Mouse (Mus musculus) spleen, postnatal 4 days (tissue): ENCODE results near the gene Plcb2.

Experiments
- DNase-seq, 2 experiments: peaks; one replicate each; pipeline ENCODE4 v3.0.0; 2022; ENCODE audit warnings: low spot score in 2 of 2

Plcb2 gene

DNA sequence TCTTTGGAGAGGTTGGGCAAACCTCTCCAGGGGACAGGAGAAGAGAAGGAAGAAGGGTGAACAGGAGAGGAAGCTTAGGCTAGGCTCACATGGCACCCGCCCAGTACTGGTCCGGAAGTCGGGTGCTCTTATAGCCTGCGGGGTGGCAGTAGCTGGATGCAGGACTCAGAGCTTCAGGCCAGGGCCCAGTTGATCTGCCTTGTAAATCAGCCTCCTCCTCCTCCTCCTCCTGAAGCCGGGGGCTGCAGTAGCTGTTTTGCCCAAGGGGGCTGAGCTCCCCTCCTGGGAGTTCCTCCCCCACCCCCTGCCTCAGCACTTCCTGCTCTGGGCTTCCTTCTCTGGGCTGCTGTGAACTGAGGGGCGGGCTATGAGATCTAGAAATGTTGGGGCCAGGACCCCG, at the start of gene Plcb2:
Gene Plcb2 (minus strand): TSS at position 102 of the 400 bp plus-strand sequence.
- peak; percentile 53 to 77 for DNase-seq

DNA sequence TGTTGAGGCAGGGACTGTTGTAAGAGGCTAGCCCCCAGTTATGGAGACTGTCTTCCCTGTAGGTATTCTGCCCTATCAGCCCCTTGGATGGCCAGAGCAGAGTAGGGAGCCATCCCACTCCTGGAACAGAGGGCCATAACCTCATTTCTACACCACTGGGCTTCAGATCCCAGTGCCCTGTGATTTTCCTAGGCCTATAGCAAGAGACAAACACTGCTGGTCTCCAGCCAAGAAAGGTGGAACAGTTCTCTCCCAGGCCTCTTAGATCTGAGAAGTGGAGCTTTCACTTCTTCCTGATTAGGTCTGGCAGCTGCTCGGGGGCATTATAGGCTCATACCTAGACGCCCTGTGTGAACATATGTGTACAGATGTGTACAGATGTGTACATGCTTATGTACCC, 48.1 kb upstream of the Plcb2 start:
- DNase-seq, result no peak

DNA sequence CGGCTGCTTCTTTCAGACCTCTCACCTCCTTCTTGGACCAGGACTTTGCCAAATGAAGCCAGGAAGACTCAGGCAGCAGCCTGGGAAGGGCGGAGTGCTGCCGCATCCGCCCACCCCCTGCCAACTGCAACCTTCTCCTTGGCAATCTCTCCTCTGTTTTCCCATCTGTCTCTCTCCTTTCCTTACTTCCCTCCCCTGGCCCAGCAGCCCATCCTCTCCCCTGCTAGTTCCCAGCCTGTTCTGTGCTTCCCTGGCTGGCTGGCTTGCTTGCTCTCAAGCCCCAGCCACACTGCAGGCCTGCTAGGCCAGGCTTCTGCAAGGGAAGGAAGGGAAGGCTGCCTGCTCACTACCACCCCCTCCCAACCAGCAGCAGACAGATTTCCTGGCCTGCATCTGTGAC, 47.6 kb upstream of the Plcb2 start:
- no peak for DNase-seq

DNA sequence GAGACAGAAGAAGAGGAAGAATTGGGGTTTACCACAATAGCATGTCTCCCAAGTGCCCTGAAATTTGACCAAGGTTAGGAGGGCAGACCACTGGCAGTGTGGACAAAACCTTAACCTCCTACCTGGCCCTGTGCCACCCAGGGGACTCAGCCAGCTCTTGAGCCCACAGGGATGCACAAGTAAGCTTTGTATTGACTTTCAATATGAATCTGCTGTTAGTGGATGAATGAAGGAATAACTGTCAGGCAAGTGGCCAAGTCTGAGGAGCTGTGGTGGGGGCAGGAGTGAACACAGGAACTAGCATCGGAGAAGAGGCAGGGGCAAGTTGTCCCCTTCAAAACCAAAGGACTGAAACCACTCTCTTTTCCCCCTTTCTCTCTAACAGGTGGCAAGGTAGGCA, 47.2 kb upstream of the Plcb2 start:
- DNase-seq, result no peak

DNA sequence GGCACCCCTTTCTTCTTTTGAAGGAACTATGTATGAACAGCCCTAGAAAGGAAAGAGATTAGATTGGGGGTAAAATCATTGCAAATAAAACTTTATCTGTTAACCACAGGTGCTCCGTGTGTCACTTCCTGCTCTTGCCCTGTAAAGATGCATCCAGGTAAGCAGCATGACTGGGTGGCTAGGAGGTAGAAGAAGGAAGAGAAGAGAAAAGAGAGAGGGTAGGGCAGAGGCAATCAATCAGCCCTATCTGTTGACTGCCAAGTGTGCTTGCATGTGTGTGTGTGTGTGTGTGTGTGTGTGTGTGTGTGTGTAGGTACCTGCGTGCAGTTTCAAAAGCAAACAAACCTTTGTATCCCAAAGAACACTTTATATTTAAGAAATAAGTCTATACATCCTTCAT, 46.3 kb upstream of the Plcb2 start:
- no peak for DNase-seq

DNA sequence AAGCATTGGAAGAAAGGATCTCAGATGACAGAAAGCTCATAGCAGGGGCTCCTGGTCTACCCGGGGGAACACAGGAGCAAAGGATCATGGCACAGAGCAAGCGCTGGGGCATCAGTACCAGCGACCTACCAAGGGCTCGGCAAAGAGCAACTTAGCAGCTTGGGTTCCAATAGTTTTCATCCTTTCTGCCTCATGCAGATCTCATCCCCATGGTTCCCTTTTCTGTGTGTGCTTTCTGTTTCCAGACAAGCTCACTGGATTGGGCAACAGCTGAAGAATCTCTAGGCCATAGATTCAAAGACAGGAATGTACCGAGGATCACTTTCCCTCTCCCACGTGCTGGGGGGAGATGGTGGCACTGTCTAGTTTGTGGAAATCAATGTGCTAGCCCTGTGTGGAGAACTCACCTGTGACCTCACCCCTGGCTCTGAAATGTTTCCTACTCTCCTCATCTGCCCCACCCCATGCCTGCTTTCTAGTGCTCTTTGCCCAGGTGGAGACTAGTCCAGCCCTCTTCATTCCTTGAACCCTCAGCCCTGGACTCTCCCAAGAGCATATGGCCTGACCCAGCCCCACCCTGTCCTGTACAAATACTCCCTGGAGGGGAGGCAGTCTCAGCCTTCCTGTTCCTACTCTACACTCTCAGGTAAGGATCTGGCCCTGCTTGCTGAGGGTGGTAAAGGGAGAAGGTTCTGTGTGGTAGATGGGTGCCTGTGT, 44.1 kb upstream of the Plcb2 start, which contains the start of gene Phgr1:
Gene Phgr1 (plus strand): TSS at position 612 of the 717 bp plus-strand sequence.
- DNase-seq, result no peak

DNA sequence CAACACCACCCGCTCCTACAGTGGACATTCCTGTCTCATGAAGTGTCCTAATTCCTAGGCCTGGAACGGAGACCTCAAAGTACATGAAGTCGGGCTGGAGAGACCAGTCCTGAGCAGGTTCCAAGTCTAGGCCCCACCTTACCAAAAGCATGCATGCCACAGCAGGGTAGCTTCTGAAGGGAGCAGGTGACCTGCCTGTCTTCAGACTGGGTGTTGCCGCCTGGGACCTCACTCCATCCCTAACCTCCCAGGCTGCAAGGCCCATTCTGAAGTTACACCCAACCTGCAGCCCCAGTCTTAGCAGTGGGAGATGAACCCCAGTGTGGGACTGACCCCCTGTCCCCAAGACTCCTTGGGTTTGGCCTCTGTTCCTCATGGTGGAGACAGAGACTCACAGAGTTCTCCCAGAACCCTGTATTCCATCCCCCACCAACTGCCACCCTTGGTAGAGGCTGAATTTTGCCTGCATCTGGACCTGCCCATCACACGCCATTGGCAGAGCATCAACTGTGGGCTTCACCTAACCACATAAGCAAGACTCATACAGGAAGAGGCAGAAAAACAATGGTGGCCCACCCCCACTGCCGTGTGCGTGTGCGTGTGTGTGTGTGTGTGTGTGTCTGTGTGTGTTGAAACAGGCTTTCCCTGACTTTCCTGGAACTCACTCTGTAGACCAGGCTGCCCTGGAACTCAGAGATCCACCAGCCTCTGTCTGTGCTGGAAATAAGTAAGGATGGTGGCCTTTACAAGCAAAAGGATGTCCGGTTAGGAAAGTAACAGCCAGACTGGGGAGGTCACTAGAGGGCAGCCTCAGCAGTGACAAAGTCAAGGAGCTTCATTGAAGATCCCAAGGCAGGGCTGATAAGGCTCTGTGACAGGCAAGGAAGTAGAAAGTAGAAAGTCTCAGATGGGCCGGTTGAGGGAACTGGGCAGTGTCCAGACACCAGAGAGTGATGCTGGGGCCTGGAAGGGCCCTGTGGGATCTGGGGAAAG, 38.1 kb upstream of the Plcb2 start:
- DNase-seq, result no peak

DNA sequence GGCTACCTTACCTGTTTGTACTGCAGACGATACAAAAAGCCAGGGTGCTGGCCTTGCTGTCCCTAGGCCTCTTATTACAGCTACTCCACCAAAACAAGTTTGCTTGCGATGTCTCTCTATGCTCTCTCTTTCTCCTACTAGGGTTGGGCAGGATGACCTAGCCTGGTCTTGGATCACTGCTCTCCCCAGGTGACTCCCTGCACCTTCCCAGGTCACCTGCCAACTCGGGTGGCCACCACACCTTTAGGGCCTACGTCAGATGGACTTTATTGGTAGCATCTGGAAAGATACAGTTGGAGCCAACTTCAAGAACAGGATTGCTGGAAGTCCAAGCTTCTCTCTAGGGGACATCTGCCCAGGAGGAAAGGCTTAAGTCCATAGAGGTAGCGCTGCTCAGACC, 36.6 kb upstream of the Plcb2 start:
- DNase-seq, result no peak

DNA sequence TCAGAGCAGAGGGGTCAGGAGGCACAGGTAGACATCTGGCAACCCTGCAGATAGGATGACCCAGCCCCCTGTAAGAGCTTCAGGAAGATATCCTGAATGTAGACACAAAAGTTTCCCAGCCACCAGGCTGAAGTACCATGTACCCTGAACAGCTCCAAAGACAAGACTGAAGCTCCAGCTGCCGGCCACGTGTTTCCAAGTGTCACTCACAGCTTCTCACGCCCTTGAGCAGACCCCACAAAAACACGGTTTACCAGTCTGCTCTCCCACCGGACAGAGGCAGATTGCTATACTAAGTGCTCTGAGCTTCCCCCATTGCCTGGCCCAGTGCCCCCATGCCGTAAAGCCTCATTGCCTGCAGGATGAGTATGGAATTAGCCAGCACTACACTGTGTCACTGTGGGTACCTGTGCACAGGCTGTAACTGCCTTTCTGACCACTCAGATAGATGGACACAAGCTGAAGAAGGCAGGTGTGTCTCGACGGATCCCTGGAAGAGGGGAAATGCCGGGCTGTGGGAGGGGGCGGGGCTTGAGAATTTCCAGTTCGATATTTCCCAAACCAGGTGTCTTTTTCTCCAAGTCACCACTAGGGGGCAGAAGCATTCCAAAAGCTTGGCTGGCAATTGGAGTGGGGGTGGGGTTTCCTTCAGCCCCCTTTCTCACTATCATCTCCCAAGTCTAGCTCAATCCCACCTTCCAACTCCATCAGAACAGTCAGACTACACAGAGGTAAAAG, 36.0 kb upstream of the Plcb2 start:
- DNase-seq, result no peak

DNA sequence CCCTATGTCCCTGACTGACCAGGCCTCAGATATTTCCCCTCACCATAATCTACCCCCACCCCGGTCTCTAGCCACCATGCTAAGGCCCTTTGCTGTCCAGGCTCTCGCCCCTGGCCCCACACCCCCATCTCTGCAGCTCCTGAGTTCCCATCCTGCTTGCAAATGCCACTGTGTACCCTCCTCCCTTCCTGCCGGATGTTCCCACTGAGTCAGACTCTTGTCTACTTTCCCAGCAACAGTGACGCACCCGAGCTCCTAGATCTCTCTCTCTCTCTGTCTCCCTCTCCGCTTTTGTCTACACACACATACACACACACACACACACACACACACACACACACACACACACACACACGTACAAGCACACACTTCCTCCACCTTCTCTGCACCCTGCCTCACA, 35.2 kb upstream of the Plcb2 start:
- DNase-seq, result no peak

DNA sequence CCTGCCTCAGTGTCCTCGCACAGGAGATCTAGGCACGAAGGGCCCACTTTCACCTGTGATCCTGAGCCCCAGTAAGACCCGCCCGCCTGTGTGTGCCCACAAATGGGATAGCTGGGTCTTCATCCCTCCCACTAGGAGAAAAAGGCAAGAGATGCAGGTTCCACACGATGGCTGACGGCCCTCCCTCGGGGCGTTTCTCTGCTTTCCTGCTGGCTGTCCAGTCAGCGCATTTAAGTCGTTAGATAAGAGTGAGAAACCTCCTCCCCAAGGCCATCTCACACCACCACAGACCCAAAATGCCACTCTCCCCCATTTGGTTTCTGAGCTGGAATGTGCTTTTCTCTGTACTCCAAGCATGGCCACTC, 34.5 kb upstream of the Plcb2 start:
- DNase-seq, result no peak

DNA sequence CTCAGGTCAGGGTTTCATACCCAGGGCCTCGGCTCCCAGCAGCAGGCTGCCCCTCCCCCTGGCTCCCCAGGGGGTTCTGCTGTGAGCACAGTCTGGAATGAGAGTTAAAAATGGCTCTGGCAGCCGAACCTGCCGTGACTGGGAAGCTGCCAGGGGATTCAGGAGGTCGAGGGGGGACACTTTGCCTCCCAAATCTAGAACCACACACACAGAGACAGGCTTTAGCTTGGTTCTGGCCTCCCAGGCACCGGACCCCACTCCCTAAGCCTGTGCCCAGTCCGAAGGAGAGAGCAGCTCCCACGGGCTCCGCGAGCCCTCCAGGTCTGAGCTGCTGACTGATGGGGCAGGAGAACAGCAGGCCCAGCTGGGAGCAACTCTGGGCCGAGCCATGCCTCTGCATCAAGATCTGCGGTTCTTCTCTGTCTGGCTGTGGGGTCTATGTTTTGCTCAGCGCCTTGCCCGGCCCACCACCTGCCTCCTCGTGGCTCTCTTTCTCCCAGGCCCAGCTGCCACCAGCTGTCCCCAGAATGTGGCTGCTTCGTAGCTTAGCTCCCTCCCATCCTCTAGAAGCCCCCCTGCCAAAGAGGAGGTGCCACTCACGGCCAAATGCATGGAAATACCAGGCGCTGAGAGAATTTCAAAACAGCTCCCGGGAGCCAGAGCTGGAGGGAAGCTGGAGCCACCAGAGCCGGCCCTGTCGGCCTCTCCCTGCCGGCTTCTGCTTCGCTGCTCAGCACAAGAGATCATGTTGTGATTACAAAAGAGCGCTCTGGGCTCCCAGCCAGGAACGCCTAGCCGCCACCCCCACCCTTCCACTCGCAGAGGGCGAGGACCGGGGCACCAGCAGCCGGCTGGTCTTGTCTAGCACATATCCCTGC, 33.9 kb upstream of the Plcb2 start, which contains the start of gene Ccdc9b:
Gene Ccdc9b (minus strand): TSS at position 756 of the 878 bp plus-strand sequence.
- DNase-seq, result peak; percentile 83 to 88

DNA sequence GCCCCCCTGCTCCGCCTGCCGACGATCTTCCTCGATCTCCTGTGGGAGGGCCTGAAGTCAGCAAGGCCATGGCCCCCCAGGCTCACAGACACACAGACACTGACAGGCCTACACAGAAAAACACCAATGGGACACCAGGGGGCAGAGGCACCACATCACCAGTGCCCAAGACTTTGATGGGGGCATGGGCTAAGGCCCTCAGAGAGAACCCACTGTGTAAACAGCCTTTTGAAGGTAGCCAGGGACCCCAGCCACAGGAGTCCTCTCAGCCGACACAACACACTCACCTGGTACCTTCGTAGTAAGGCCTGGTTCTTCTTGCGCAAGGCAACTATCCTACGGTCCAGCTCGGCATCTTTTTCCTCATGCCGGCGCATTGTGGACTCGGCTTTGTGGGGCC, 33.1 kb upstream of the Plcb2 start:
- no peak for DNase-seq

DNA sequence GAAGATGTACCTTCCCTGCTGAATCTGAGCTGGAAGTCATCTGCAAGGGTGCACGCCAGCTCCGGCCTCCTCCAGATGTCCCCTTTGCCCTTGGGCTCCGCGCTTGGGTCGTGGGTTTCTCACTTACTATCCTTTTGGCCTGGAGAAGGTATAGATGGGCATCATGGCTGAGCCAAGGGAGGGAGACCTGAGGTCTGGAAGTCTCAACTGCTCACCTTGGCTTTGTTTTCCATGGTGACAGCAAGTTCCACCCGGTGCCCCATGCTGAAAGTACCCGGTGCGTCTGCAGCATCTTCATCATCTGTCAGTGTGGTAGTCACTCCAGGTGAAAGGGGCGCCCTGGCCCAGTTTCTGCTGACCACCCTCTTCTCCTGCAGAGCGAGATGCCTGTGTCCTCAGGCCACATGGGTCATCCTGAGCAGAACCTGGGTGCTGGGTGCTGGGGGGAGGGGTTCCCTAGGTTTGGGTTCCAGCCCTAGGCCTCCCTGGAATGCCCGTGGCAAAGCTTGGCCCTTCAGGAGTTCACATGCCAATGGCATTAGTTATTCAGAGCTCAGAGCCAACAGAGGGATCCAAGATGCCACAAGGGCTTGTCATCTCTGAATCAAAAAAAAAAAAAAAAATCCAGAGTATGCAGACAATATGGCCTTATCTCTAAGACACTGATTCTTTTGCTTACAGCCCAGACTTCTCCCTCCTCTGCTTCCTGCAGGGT, 32.2 kb upstream of the Plcb2 start:
- DNase-seq, result no peak

DNA sequence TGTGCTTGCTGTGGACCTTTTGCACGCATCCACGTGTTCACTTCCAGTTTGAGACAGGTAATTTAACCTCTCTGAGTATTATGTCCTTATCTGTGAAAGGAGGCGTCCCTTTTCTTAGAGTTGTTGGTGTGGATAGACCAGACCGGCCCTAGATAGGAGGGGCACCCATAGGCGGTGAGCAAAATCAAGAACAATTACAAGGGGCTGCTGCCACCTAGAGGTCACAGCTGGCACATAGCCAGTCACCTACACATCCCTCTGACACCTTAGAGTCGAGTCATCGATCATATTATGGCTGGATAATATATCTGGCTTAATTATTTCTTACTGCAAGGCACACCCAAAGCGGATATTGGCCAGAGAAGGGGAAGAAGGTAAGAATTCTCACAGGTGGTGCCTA, 31.6 kb upstream of the Plcb2 start:
- DNase-seq, result peak; percentile 77 to 85

DNA sequence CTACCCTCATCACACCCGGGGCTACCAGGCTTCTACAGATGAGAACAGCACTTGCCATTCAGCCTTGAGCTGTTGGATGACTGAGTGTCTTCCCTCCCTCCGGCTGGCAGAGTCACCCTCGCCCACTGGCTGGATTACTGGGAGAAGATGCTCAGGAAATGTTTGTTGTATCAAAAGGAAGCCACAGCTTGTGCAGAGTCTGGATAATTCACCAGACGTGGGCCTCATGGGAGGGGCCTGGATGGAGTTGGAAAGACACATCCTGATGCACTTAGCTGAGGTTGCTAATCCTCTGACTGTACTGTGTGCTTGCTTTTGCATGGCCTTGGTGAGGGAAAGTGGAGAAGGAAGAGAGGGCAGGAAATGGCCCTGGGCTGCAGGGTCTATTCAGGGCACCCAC, 27.9 kb upstream of the Plcb2 start:
- DNase-seq, result no peak

DNA sequence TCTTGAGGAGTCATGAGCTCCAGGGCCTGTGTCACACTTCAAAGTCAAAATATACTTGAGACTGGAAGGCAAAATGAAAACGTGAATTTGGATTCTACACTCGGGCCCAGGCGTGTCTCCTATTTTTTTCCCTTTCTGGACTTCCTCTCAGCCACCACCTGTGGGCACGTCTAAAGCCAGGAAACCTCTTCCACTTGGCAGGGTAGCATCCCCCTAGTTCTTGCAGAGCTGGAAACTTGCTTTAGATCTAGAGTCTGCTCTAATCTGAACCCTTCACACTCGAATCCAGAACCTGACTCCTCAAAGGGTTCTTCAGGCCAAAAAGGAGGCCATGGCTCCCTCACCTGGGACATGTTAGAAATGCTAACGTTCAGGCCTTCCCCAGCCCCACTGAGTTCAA, 27.2 kb upstream of the Plcb2 start:
- no peak for DNase-seq

DNA sequence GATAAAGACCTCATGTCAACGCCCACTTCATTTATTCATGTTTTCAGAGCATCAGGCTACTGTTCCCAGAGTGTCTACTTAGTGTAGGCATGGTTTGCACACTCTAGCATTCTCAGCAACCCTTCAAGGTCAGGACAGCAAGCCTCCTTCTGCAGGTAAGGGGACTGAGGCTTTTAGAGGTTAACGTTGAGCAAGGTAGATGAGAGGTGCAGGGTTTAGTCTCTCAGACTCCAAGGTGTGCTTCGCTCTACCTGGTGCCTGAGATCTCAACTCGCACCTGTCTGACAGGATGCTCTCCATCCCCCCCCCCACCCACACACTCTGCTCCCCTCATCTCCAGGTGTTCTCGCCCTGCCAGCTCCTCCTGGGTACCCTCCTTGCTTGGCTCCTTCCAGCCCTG, 25.9 kb upstream of the Plcb2 start:
- no peak for DNase-seq

DNA sequence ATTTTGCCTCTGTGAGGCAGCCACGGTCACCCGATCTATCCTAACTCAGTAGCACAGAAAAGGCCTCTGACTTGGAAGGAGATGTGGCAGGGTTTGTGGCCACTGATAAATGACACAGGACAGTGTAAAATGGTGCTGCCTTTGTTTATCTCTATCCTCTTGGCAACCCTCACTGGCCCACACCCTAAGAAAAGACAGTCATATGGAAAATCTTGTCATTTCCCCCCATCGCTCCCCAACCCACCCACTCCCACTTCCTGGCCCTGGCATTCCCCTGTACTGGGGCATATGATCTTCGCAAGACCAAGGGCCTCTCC, 24.5 kb upstream of the Plcb2 start:
- no peak for DNase-seq

DNA sequence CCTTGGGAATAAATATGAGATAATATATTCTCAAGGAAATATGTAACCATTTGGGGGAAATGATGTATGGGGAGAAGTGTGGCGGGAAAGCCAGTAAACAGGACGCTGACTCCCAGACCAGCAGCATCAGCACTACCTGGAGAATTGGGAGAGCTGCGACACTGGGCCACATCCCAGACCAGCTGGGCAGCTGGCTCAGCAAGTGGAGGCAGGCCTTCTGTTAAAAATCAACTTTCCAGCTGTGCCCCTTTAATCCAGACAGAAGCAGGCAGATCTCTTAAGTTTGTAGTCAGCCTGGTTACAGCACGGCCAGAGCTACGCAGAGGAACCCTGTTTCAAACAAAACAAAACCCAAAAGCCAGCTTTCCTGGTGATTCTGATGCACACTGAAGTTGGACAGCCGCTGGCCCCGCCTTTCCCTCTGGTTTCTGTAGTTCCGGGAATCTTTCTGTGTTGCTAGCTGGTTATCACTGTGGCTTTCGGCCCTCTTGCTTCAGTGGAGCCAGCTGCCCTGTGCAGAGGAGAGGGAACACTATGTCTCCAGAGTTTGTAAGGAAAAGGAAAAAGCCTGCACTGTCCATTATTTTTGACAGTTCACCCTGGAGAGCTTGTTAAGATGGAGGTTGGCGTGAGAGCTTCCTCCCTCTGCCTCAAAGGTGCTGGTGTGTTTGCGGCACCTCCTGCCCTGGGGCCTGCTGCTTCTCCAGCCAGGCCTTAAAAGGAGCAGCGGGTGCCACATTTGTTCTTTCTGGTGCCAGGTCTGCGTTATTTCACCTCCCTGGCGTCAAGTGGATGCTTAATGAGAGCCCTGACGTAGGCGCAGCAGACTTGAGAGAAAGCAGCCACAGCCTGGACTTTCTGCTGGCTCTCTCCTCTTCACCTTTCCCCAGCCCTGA, 23.9 kb upstream of the Plcb2 start:
- DNase-seq, result no peak
